ENCODE assay signal across 10 mouse cellular contexts in genomic region chr19:30427484-30427883, GRCm38 (mm10).
DNase-seq lines count a peak whose midpoint lies in the region; ATAC-seq and TF ChIP-seq lines count a peak whose summit lies in the region.
"Had no signal": no experiment of that assay in that cellular context is flagged by ENCODE, and none has a peak within 500 bp of the region (broad histone marks: within the 10 kb centered on the region; RNA-seq: fewer than 3 reads in every experiment).

No protein-coding gene starts in this region.

- no peak for DNase-seq in heart, adult 11 months
- DNase-seq in midbrain, embryonic 10.5 days (ENCODE audit: low spot score): no peak
- peak; percentile 65 for DNase-seq in embryo, embryonic 10.5 days (ENCODE audit: low spot score)
- peak; percentile 15 for DNase-seq in midbrain, postnatal 0 days (ENCODE audit: low spot score)
- no peak for DNase-seq in spleen, postnatal 4 days (ENCODE audit: low spot score in 2 of 2)
- DNase-seq: layer of hippocampus, adult 9-11 months had no signal

- peak overlapping the region; percentile 37; the same call in 1 of the 2 replicates for H3K4me2 ChIP-seq in heart, embryonic 11.5 days
- H3K4me2 ChIP-seq in midbrain, embryonic 13.5 days (replicated peaks): no peak overlapping the region
- no peak overlapping the region for H3K4me2 ChIP-seq in midbrain, postnatal 0 days (ENCODE audit: low read depth, low read length, poor library complexity, severe bottlenecking)
- H3K4me2 ChIP-seq in intestine, embryonic 15.5 days (replicated peaks): no peak overlapping the region
- H3K4me2 ChIP-seq: embryonic facial prominence, embryonic 15.5 days had no signal

- no peak overlapping the region for H3K27ac ChIP-seq in heart, embryonic 11.5 days (ENCODE audit: low read depth, low read length)
- H3K27ac ChIP-seq in midbrain, embryonic 10.5 days (replicated peaks): no peak overlapping the region
- no peak overlapping the region for H3K27ac ChIP-seq in midbrain, embryonic 13.5 days
- no peak overlapping the region for H3K27ac ChIP-seq in midbrain, postnatal 0 days (ENCODE audit: low read depth, low read length)
- H3K27ac ChIP-seq in intestine, embryonic 15.5 days: no peak overlapping the region
- H3K27ac ChIP-seq: embryonic facial prominence, embryonic 15.5 days had no signal

- H3K36me3 ChIP-seq in heart, embryonic 11.5 days (ENCODE audit: control insufficient read depth, insufficient read depth, low read length): no peaks in the 10 kb centered on the region
- no peaks in the 10 kb centered on the region for H3K36me3 ChIP-seq in midbrain, embryonic 10.5 days
- no peaks in the 10 kb centered on the region for H3K36me3 ChIP-seq in midbrain, embryonic 13.5 days
- no peaks in the 10 kb centered on the region for H3K36me3 ChIP-seq in midbrain, postnatal 0 days (ENCODE audit: insufficient read depth, low read length)
- no peaks in the 10 kb centered on the region for H3K36me3 ChIP-seq in intestine, embryonic 15.5 days
- H3K36me3 ChIP-seq: embryonic facial prominence, embryonic 15.5 days had no signal

- no peaks in the 10 kb centered on the region for H3K27me3 ChIP-seq in heart, embryonic 11.5 days (ENCODE audit: control insufficient read depth, insufficient read depth, low read length)
- peaks cover 5% of the 10 kb centered on the region for H3K27me3 ChIP-seq in midbrain, embryonic 10.5 days (ENCODE audit: low read depth, poor library complexity, severe bottlenecking)
- H3K27me3 ChIP-seq in midbrain, embryonic 13.5 days: no peaks in the 10 kb centered on the region
- no peaks in the 10 kb centered on the region for H3K27me3 ChIP-seq in midbrain, postnatal 0 days (ENCODE audit: insufficient read depth, low read length)
- no peaks in the 10 kb centered on the region for H3K27me3 ChIP-seq in intestine, embryonic 15.5 days (replicated peaks)
- H3K27me3 ChIP-seq: embryonic facial prominence, embryonic 15.5 days had no signal

- H3K4me3 ChIP-seq in heart, embryonic 11.5 days (ENCODE audit: low read depth, low read length): no peak overlapping the region
- H3K4me3 ChIP-seq in midbrain, embryonic 10.5 days: 0 out of 2 replicates have a peak overlapping the region, but pooled peaks have one; percentile 28
- H3K4me3 ChIP-seq in midbrain, embryonic 13.5 days (replicated peaks): no peak overlapping the region
- H3K4me3 ChIP-seq in midbrain, postnatal 0 days (ENCODE audit: low read depth, low read length): no peak overlapping the region
- H3K4me3 ChIP-seq in intestine, embryonic 15.5 days (replicated peaks): no peak overlapping the region
- H3K4me3 ChIP-seq: embryonic facial prominence, embryonic 15.5 days had no signal

- H3K9ac ChIP-seq in heart, embryonic 11.5 days (ENCODE audit: low read depth, low read length): no peak overlapping the region
- no peak overlapping the region for H3K9ac ChIP-seq in midbrain, embryonic 13.5 days (replicated peaks)
- H3K9ac ChIP-seq in midbrain, postnatal 0 days (replicated peaks; ENCODE audit: low read length, poor library complexity, severe bottlenecking): no peak overlapping the region
- no peak overlapping the region for H3K9ac ChIP-seq in intestine, embryonic 15.5 days
- H3K9ac ChIP-seq: embryonic facial prominence, embryonic 15.5 days had no signal

- H3K4me1 ChIP-seq in heart, embryonic 11.5 days (ENCODE audit: control insufficient read depth, insufficient read depth, low read length): no peaks in the 10 kb centered on the region
- peaks cover 11% of the 10 kb centered on the region for H3K4me1 ChIP-seq in midbrain, embryonic 10.5 days
- peaks cover 5% of the 10 kb centered on the region for H3K4me1 ChIP-seq in midbrain, embryonic 13.5 days (replicated peaks)
- H3K4me1 ChIP-seq in midbrain, postnatal 0 days (ENCODE audit: insufficient read depth, low read length): no peaks in the 10 kb centered on the region
- no peaks in the 10 kb centered on the region for H3K4me1 ChIP-seq in intestine, embryonic 15.5 days (replicated peaks)

- H3K9me3 ChIP-seq in heart, embryonic 11.5 days (replicated peaks; ENCODE audit: control insufficient read depth, low read length): no peaks in the 10 kb centered on the region
- H3K9me3 ChIP-seq in midbrain, embryonic 10.5 days (replicated peaks): no peaks in the 10 kb centered on the region
- no peaks in the 10 kb centered on the region for H3K9me3 ChIP-seq in midbrain, embryonic 13.5 days
- H3K9me3 ChIP-seq in midbrain, postnatal 0 days (ENCODE audit: low read length): no peaks in the 10 kb centered on the region
- H3K9me3 ChIP-seq in intestine, embryonic 15.5 days: no peaks in the 10 kb centered on the region
- H3K9me3 ChIP-seq: embryonic facial prominence, embryonic 15.5 days had no signal

- ATAC-seq in heart, embryonic 11.5 days (replicated peaks; ENCODE audit: insufficient number of reproducible peaks, low FRiP score, low TSS enrichment): no peak
- ATAC-seq in midbrain, embryonic 13.5 days: no peak
- ATAC-seq in midbrain, postnatal 0 days (ENCODE audit: low FRiP score): no peak
- ATAC-seq in intestine, embryonic 15.5 days: no peak

- peak; percentile 47 for TF ChIP-seq CTCF in midbrain, postnatal 0 days (IDR thresholded peaks at IDR 0.05)

- whole genome bisulfite sequencing in heart, embryonic 11.5 days (ENCODE audit: insufficient replicate concordance): 7% methylated on average over 2 of the region's 2 CpGs
- WGBS in midbrain, embryonic 10.5 days: 0% methylated on average over 2 of the region's 2 CpGs
- WGBS in midbrain, embryonic 13.5 days: 3% methylated on average over 2 of the region's 2 CpGs
- WGBS in midbrain, postnatal 0 days: 0% methylated on average over 2 of the region's 2 CpGs
- WGBS in intestine, embryonic 15.5 days: 5% methylated on average over 2 of the region's 2 CpGs

Comparison
In these comparisons a context has a peak if more than half of its experiments do, and no peak if none do; other contexts are left out.
1. DNase-seq: peak in embryo, embryonic 10.5 days (single experiment) and midbrain, postnatal 0 days (single experiment); none in heart, adult 11 months (single experiment), midbrain, embryonic 10.5 days (single experiment) and spleen, postnatal 4 days (0 of 2).